Mouse (Mus musculus): ENCODE data around the gene Ece1.

- TF ChIP-seq CTCF (IDR thresholded peaks at IDR 0.05; ENCODE audit: control insufficient read depth, insufficient read depth, insufficient replicate concordance, low read depth, low read length) (no peak), POLR2A (IDR thresholded peaks at IDR 0.05; ENCODE audit: control insufficient read depth, low read depth, low read length) (no peak)
These were observed 7.7 kb downstream of the Ece1 start for GRCm38 (mm10) chr4:137869667-137870274.

Measured in testis, adult 2 months (tissue).